Mouse (Mus musculus) small intestine, adult 2 months (tissue): Measurements from ENCODE around the gene Clock.

Source experiments
- CTCF ChIP-seq: fragments of 200-500 bp; IDR thresholded peaks from 2 replicates; pipeline ENCODE4 v1.5.1; 2012; ENCODE audit warnings: low read depth, mild to moderate bottlenecking, control low read depth, inconsistent platforms, low read length, moderate library complexity, mixed read lengths; ENCODE audit not compliant: insufficient replicate concordance, insufficient read length; ENCODE audit errors: extremely low read depth
- POLR2A ChIP-seq: fragments of 200-500 bp; IDR thresholded peaks from 2 replicates; pipeline ENCODE4 v1.6.1; 2012; ENCODE audit warnings: low read depth, mild to moderate bottlenecking, control low read depth, inconsistent platforms, low read length, moderate library complexity

- TF ChIP-seq CTCF = no peak
- TF ChIP-seq POLR2A = no peak
These were observed 20.5 kb upstream of the Clock start for GRCm38 (mm10) chr5:76325113-76325512.
